Mouse (Mus musculus) ES-E14 (cell line): ENCODE data around the gene Mctp2. TPM values are rescaled to one million over a fixed set of nuclear protein-coding genes. Genes with fewer than 3 reads are reported as not detected.
A peak's percentile ranks its signal among the peaks of the same experiment; 100 is the strongest.
"Not testable (repeated sequence)": the region's sequence is repeated elsewhere in the genome, so short reads cannot be mapped to it uniquely, and the experiment has no call there.

Experiments
- DNase-seq: peaks from one replicate; pipeline ENCODE4 v3.0.0-alpha.2; 2013; ENCODE audit warnings: low read depth, low spot score
- H3K27ac ChIP-seq: 2 replicates; pipeline ENCODE4 v1.5.1; 2012; ENCODE audit warnings: low read depth, mild to moderate bottlenecking, low read length, moderate library complexity, mixed read lengths; ENCODE audit not compliant: poor library complexity, insufficient read depth, severe bottlenecking
- H3K36me3 ChIP-seq: 2 replicates; pipeline ENCODE4 v1.6.1; 2012; ENCODE audit warnings: mild to moderate bottlenecking, low read length, moderate library complexity, mixed read lengths; ENCODE audit not compliant: control insufficient read depth, poor library complexity, insufficient read depth, severe bottlenecking
- H3K4me1 ChIP-seq, 2 experiments: fragments of 150-350 bp in 1 of 2; sonication (generic) in 1 of 2; 2 replicates each; pipeline ENCODE4 v1.6.1; 2012; ENCODE audit warnings: low read length in 2 of 2, mild to moderate bottlenecking in 1 of 2, mixed read lengths in 1 of 2; ENCODE audit not compliant: control insufficient read depth in 2 of 2, insufficient read depth in 2 of 2, poor library complexity in 1 of 2
- H3K4me3 ChIP-seq, 2 experiments: fragments of 150-350 bp in 1 of 2; sonication (generic) in 1 of 2; 2 replicates each; pipeline ENCODE4 v1.5.1; 2012; ENCODE audit warnings: low read length in 2 of 2, low read depth in 1 of 2, mild to moderate bottlenecking in 1 of 2, mixed read lengths in 1 of 2; ENCODE audit not compliant: insufficient read depth in 1 of 2, poor library complexity in 1 of 2, severe bottlenecking in 1 of 2
- H3K9ac ChIP-seq: 2 replicates; pipeline ENCODE4 v1.6.1; 2012; ENCODE audit warnings: low read depth, mild to moderate bottlenecking, low read length, mixed read lengths; ENCODE audit not compliant: poor library complexity, insufficient read depth, severe bottlenecking
- H3K9me3 ChIP-seq: fragments of 150-350 bp; sonication (generic); 2 replicates; pipeline ENCODE4 v1.6.1; 2012; ENCODE audit warnings: low read depth, mild to moderate bottlenecking, low read length; ENCODE audit not compliant: control insufficient read depth, insufficient read depth
- CHD2 ChIP-seq: IDR thresholded peaks from 2 replicates; pipeline ENCODE4 v1.6.1; 2014; ENCODE audit warnings: mild to moderate bottlenecking, low read depth, low read length, inconsistent platforms
- HCFC1 ChIP-seq: IDR thresholded peaks from 2 replicates; pipeline ENCODE4 v1.6.1; 2012; ENCODE audit warnings: low read length, inconsistent platforms, borderline replicate concordance; ENCODE audit not compliant: insufficient read depth
- MAFK ChIP-seq: IDR thresholded peaks from 2 replicates; pipeline ENCODE4 v1.6.1; 2014; ENCODE audit warnings: mild to moderate bottlenecking, low read depth, low read length, inconsistent platforms; ENCODE audit not compliant: insufficient read depth
- ZC3H11A ChIP-seq: IDR thresholded peaks from 2 replicates; pipeline ENCODE4 v1.6.1; 2012; ENCODE audit warnings: low read depth, mild to moderate bottlenecking, inconsistent platforms, low read length, borderline replicate concordance
- ZNF384 ChIP-seq: IDR thresholded peaks from 2 replicates; pipeline ENCODE4 v1.6.1; 2012; ENCODE audit warnings: low read depth, low read length, inconsistent platforms
- in situ Hi-C, 2 experiments: fragments of 600-800 bp; cut with MboI; formaldehyde crosslinking; loops; one replicate each; pipeline ENCODE4 v1.15.1; 2025; ENCODE audit warnings: low sequenced_read_pairs in 2 of 2, inconsistent platforms in 1 of 2; ENCODE audit not compliant: unreplicated experiment in 2 of 2
- total RNA-seq: library from RNA; depleted of rRNA; stranded (reverse); fragments of 300-350 nt; gene quantifications from 2 replicates; pipeline ENCODE4 v1.2.3, GENCODE M21; 2012

The Mctp2 gene
- total RNA-seq, 1 experiment, result 6.2 TPM

GRCm38 (mm10) chr7:72260766-72261655 is 45.4 kb downstream of the Mctp2 start:
- in situ Hi-C loops, result no loop called here
- Histone ChIP-seq H3K36me3 (no peaks in the 10 kb centered on the region), H3K4me1 (no peaks in the 10 kb centered on the region; a peak in 1 of 4 replicates), H3K27ac (no peak overlapping the region), H3K9me3 (no peaks in the 10 kb centered on the region), H3K9ac (no peak overlapping the region), H3K4me3 (no peak overlapping the region)
- TF ChIP-seq MAFK, result no peak
- TF ChIP-seq ZC3H11A, result no peak
- no peak for TF ChIP-seq HCFC1
- no peak for TF ChIP-seq ZNF384
- TF ChIP-seq CHD2, result no peak
- DNase-seq, result no peak

- Histone ChIP-seq H3K9me3 (no peaks in the 10 kb centered on the region), H3K4me1 (no peaks in the 10 kb centered on the region; a peak in 1 of 4 replicates), H3K27ac (no peak overlapping the region), H3K4me3 (no peak overlapping the region), H3K36me3 (no peaks in the 10 kb centered on the region), H3K9ac (no peak overlapping the region)
- TF ChIP-seq MAFK (no peak), HCFC1 (no peak), ZNF384 (no peak)
- in situ Hi-C loops, result no loop called here
- DNase-seq, result no peak
Observed at GRCm38 (mm10) chr7:72259045-72259444, 47.4 kb downstream of the Mctp2 start.

GRCm38 (mm10) chr7:72250326-72250725 is 56.1 kb downstream of the Mctp2 start:
- H3K27ac ChIP-seq, in situ Hi-C loops, H3K4me1 ChIP-seq, H3K36me3 ChIP-seq, H3K9me3 ChIP-seq, DNase-seq, H3K9ac ChIP-seq, H3K4me3 ChIP-seq: not testable (repeated sequence)

DNA sequence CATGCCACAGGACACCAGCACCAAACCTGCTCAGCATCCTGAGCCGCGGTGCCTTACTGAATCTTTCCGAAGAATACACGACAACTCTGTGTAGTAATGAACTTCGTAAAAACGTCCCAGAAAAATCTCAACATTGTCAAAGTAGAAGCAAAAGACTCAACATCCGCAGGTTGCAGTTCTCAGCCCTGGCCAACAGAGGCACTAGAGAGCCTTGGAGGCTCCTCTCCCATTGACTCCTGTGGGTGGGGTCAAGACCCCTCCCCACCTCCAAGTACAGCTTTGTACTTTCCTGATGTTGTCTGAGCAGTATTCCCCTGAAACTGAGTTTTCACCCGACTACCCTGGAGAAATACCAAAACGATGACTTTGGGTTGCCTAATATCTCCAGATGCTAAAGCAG is 65.1 kb downstream of the Mctp2 start:
- in situ Hi-C loops, result no loop called here
- peak; percentile 30 for DNase-seq
- no peak for TF ChIP-seq ZNF384
- Histone ChIP-seq H3K4me3 (peak overlapping the region; percentile 13 to 20; a peak in 1 of 4 replicates), H3K4me1 (peaks cover 0 to 4% of the 10 kb centered on the region in 2 experiments; a peak in 2 of 4 replicates), H3K36me3 (peaks cover 7% of the 10 kb centered on the region; the same call in 1 of the 2 replicates), H3K27ac (no peak overlapping the region), H3K9ac (no peak overlapping the region), H3K9me3 (no peaks in the 10 kb centered on the region)

- no peak overlapping the region for H3K27ac ChIP-seq
- H3K4me3 ChIP-seq, result no peak overlapping the region
- no peaks in the 10 kb centered on the region for H3K9me3 ChIP-seq
- no peak for TF ChIP-seq CHD2
- 0 out of 2 replicates have a peak, but pooled peaks have one; percentile 51 for TF ChIP-seq ZC3H11A
- H3K36me3 ChIP-seq, result peaks cover 4% of the 10 kb centered on the region; the same call in 1 of the 2 replicates
- DNase-seq, result peak; percentile 50
- H3K4me1 ChIP-seq, result peaks cover 0 to 4% of the 10 kb centered on the region in 2 experiments; a peak in 2 of 4 replicates
- in situ Hi-C loops, result no loop called here
- H3K9ac ChIP-seq, result no peak overlapping the region
Observed at GRCm38 (mm10) chr7:72239782-72240493, 66.5 kb downstream of the Mctp2 start.
